Mouse (Mus musculus) adrenal gland, adult 2 months (tissue): ENCODE data around the gene Fanci. TPM values are rescaled to one million over a fixed set of nuclear protein-coding genes. Genes with fewer than 3 reads are reported as not detected.

Experiments
- DNase-seq: peaks from one replicate; pipeline ENCODE4 v3.0.0; 2021
- long read RNA-seq: library from polyadenylated mRNA; stranded (forward); transcript quantifications from one replicate; pipeline ENCODE4 v2.0.0, GENCODE M21; 2021
- polyA plus RNA-seq: library from polyadenylated mRNA; depleted of rRNA; stranded (reverse); fragments of >200 nt; gene quantifications from 2 replicates; pipeline ENCODE4 v1.2.3, GENCODE M21; 2012; rRNA removed
- total RNA-seq, 2 experiments: library from RNA; stranded (reverse); gene quantifications; 2 replicates each; pipeline ENCODE4 v1.2.3; 2021

The Fanci gene
- total RNA-seq (under 1 TPM; 0.35 to 0.49 TPM), polyA plus RNA-seq (0.37 and 0.44 TPM in 2 replicates)
- long read RNA-seq, result 0 reads

DNA sequence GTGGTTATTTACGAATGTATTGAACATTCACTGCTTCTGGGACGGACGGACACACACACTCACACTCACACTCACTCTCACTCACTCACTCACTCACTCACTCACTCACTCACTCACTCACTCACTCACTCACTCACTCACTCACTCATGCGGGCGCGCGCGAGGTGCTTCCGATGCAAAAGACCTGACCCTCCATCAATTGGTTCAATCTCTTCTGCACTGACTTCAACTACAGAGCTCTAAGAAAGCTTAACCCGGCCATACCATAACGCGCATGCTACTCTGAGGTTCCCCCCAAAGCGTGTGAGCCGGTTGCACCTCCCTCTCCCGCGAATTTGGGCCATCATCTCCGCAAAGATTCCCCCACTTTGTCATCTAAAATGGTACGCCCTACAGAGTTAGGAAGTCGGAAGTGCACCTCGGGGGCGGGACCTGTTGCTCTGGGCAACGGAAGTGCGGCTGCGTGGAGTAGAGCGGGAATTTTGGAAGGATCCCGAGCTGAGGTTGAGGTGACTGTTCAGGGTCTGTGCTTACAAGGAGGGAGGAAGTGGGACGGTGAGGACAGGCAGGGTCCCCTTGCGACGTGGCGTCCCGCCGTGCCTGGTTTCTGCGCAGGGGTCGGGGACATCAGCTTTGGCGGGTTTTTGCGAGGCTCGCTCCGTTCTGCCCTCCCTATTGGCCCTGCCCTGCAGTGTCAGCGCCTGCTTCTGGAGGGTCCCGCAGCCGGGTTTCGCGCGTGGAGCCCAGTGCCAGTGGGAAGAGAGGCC, at the start of gene Fanci:
TSS of gene Fanci (plus strand) at position 47 of the 767 bp plus-strand sequence.
- peak; percentile 93 for DNase-seq

DNA sequence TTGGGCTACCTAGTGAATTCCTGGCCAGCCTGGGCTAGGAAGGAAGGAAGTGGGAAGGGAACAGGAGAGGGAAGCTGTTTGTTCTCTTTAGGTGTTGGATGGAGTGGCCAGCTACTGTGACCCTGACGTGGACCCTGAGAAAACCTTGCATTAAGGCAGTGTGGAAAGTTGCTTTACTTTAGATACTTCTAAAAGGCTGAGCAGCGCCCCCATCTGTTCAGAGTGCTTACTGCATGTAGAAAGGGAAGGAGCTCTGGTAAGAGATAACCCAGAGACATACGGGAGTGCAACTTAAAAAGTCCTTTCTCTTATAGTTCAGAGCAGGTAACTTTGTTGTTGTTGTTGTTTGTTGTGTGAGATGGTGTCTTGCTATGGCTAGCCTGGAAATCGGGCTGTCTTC, 45.8 kb upstream of the Fanci start:
- DNase-seq, result peak; percentile 57

DNA sequence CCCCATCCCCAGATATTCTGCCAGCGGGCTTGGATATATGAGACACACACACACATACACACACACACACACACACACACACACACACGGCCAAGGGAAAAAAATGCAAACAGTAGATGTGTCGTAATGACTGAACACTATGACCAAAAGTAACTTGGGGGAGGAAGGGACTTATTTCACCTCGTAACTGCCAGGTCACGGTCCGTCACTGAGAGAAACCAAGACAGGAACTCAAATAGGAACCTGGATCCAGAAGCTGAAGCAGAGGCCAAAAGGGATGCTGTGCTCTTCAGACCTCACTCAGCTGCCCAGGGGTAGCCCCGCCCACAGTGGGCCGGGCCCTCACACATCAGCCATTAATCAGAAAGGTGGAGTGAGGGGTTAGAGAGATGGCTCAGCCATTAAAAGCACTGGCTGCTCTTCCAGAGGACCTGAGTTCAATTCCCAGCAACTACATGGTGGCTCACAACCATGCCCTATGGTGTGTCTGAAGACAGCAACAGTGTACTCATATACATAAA, 45.1 kb upstream of the Fanci start:
- DNase-seq, result no peak

DNA sequence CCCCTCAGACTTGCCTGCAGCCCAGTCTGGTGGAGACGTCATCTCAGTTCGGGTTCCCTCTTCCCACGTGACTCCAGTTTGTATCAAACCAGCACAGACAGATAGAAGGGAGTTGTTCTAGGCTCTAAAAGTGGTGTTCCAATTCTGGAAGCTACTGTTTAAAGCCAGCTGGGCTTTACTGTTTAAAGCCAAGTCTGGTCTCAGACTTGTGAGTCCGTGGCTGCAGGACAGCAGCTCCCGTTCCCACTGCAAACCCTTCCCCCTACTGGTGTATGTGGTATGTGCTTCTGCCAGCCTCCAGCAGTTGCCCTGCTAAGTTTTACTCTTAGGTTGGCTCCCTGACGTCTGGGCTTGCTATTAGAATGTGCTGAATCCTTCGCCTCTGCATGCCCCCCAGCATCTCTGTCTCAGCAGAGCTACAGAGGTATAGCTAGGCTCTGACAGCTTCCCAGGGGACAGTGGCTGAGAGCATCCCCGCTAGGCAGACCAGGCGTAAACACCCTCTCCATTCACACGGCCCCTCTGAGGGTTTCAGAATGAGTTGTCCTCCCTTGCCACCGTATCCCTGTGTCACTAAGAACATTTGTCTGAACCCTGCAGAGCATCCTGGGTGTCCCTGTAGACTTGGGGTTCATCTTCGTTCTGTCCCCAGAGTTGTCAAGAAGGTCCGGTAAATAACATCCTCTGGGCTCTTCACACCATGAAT, 44.5 kb upstream of the Fanci start:
- DNase-seq, result no peak

DNA sequence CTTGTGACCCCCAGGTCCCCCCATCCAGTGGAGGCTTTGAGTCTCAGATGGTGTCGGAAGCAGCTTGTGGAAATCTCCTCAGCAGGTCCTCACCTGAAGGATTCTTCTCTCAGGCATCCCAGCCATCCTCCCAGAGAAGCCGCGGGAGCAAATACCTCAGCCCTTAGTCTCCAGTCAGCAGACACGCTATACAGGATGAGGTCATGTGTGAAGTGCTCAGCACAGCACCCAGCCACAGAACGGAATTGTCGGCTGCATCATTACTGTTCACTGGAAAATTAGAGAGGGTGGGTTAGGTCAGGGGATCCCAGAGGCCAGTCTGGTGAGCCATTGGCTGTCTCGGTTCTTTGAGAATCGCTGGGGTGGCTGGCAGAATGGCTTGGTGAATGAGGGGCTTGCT, 42.9 kb upstream of the Fanci start:
- no peak for DNase-seq

DNA sequence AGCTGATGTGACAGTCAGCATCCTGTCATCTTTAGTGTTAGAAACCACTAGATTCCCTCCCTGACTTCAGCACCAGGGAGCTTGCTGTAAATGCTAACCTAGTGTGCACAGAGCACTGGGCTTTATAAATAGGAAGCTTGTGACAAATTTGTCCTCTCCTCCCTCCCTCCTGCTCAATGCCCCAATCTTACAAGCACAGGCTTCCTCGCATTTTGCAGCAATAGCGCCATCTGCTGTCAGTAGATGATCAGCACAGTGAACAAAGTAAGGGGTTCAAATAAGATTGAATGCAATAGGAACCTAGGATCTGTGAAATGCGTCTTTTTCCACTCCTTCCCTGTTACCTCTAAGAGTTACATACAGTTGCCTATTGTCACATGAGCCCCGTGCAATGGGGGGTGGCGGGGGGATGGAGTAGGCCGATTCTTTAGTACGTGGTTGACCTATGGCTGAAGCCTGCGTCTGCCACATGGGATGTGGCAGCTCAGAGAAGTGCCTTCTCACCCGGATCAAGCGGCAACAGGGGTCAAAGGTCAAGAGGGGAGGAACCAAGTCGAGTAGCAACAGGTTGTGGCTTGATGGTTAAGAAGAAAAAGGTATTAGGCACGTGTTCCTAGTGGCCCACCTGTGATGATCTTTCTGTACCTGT, 41.9 kb upstream of the Fanci start:
- peak; percentile 52 for DNase-seq

DNA sequence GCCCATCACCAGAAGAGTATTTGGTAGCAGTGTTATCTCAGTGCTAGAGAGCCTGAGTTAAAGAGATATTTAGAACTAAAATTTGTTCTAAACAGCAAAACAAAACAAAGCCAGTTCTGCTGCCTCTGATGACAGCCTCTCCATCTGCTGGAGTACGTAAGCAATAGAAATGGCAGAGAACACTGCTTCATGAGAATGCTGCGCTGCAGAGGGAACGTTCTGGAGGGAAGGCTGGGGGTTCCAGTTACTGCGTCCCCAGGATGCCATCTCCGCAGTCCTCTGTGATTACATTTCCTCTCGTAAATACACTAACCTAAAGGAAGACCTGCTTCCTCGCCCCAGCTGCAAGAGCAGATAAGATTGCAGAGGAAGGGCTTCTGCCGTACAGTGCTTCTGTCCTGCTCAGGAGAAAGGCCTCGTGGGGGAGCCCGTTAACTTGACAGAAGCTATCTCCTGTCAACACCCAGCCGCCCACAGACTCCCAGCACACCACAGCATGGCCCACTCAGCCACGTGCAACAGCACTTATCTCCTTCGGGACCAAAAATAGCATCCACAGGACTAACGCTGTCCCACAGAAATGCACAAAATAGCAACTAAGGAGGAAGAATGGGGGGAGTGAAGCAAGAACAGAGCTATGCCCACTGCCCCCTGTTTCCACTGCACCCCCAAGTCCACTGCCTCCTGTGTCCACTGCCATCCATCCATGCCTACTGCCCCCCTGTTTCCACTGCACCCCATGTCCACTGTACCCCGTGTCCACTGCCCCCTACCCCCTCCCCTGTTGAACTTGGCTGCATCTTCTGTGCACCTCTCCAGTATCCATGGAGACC, 33.2 kb upstream of the Fanci start:
- no peak for DNase-seq

DNA sequence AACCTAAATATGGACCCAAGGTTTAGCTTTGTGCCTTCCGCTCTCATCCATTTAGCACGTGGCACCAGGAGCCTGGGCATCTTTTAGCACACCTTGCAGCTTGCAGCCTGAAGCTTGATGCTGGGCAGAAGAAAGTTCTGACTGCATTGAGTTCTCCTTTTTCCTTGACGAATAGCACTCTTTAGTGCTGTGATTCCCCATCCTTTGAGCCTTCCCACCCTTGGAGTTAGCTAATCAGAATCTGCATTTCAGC, 32.6 kb upstream of the Fanci start:
- DNase-seq, result no peak

DNA sequence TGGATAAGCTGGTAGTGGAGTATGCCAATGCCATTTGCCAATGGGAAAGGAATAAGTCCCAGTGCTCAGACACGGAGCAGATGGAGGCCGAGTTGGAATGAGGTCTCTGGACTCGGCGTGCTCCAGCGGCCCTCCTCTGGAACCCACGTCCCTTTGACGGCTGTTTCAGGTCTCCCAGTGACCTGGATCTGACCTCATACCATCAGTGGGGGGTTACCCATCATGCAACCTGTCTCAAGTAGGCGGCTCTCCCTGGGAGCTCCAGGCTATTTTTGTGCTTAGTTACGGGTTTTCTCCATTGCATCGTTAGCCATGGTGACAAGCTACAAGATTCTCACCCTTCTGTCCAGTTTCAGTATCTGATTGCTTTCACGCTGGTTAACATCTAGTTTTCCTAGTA, 31.7 kb upstream of the Fanci start:
- no peak for DNase-seq

DNA sequence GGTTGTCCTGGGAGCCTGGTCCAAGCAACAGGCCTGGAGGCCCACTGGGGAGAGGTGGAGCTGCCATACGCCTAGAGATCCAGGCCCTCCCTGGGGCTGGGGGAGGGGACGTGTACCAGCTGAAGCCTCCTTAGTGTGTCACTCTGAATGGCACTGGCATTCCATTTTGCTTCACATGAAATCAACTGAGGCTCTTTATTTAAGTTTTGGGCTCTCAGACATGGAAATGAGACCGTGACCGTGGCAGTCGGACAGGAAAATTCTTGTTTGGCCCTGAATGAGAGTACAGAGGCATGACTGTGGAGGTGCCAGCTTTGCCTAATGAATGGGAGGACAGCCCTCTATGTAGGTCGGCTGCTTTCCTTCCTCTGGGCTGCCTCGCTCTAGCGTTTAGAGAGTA, 29.5 kb upstream of the Fanci start:
- no peak for DNase-seq

DNA sequence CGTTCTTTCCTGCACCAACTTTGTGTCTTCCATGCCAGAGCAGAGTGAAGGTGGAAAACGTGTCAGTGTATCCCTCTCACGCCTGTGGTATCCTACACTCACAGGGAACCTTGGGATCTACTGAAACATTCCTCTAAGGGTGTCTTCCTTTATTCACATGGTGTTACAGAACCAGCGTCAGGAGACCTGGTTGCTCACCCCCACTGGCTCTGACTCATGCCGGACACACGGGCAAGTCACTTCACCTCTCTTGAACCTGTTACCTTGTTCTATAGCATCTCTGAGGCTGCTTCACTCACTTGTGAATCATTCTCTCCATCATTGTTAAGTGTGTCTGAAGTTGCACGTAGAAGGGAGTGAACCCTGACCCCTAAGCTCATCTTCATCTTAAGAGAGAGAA, 28.9 kb upstream of the Fanci start:
- no peak for DNase-seq

DNA sequence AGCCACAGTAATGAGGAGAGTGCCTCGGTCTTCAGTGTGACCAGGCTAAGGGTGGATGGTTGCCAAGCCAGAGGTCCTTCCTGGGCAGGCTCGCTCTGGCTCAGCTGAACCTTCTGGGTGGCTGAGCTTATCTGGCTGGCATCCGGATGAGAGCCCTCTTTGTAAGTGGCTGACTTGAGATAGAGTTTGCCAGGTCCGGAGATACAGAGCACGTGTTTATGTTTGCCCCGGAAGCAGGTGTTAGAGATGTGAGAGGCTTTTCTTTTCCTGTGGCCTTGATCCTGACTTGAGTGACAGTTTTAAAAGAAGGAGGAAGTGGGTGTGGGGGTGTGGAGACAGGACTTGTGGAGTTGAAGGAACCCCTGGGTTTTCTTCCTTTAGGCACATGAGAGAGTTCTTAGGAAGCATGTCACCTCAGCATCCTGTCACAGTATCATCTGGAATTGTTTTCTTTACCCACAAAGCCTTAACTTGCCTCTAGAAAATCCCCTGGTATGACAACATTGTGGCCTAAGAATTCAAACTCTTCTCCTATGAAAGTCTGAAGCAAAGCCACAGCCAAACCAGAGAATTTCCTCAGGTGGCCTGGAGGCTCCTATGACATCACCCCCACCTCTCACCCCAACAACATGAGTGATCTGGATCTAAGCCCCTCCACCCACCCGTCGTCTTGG, 28.2 kb upstream of the Fanci start:
- peak; percentile 63 for DNase-seq

DNA sequence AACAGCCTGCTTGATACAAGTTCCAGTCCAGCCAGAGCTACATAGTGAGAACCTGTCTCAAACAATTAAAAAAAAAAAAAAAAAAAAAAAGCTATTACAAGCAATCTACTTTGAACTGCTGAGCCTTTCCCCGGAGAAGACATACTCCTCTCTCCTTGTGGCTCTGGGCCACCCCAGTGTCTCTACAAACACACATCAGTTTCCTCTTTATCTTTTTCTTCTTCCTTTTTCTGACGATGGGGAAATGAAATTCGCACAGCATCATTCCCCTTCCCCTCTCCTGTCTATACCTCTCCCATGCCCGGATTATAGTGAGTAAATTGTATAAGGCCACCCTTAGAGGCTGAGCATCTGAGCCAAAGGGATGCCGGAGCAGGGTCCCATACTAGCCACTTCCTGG, 23.1 kb upstream of the Fanci start:
- DNase-seq, result no peak

DNA sequence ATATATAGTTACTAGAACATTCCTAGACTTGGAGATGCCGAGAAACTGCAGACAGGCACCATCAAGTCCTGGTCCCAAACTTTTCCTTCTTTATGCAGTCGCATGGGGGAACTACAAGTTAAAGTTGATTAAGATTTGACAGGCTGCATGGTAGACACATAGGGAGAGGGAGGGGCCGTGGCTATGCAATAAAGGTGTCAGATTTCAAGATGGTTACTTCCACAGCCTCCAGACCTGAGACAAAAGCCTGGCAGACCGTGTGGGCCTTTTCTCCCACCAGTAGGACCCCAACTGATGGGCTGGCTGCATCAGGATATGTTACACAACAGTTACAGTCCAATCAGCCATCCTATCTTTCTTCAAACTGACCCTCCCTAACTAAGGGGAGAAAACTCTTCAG, 22.3 kb upstream of the Fanci start:
- no peak for DNase-seq

DNA sequence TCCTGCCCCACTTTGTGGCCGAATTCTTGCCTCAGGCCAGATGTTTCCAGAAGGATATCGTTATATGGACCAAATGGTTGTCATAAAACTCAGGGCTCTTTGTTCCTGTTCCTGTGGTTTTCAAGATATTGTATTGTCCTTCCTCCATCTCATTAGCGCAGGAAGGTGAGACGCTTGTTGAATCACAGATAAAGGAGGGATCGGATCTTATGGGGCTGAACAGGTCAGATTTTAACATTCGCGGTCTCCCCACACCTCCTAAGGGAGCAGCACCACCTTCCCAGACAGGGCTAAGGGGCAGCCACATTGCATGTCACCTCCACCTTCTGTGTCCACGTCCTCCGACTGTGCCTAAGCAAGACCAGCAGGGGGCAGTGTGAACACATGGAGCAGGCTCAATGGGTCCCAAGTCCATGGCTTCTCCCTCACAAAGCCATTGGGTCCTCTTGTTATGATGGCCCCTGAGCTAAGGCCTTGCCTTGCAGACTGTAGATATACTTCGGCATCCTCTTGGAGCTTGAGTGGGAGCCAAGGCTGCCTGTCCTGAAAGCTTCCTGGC, 20.3 kb upstream of the Fanci start:
- peak; percentile 75 for DNase-seq

DNA sequence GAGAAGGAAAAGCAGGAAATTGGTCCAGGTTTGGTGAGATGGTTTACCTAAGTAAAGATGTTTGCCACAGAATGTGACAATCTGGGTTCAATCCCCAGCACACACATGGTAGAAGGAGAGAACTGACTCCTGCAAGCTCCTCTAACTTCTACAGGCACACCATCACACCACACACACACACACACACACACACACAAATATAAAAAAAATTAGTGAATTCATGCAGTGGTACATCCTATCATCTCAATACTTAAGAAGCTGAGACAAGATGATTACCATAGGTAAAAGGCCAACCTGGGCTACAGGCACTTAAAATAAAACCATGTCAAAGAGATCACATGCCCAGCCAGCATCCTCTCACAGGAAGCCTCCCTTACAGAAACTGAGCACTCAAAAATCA, 17.7 kb upstream of the Fanci start:
- no peak for DNase-seq

DNA sequence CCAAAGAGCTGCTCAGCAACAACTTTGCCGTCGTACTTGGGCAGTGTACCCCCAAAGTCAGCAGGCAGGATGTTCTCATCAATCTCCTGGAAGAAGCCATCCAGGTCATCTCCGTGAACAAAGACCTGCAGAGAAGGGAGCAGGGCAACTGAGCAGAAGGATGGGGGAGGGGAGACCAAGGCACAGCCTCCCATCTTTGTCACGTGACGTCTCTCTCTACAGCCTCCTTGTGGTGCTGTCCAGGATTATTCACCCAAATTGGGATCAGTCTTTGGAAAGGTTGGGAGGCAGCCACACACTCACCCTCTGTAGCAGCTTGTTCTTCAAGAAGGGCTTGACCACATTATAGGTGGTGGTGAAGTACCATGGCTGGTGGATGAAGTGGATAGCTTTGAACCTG, 16.1 kb upstream of the Fanci start:
- DNase-seq, result no peak

DNA sequence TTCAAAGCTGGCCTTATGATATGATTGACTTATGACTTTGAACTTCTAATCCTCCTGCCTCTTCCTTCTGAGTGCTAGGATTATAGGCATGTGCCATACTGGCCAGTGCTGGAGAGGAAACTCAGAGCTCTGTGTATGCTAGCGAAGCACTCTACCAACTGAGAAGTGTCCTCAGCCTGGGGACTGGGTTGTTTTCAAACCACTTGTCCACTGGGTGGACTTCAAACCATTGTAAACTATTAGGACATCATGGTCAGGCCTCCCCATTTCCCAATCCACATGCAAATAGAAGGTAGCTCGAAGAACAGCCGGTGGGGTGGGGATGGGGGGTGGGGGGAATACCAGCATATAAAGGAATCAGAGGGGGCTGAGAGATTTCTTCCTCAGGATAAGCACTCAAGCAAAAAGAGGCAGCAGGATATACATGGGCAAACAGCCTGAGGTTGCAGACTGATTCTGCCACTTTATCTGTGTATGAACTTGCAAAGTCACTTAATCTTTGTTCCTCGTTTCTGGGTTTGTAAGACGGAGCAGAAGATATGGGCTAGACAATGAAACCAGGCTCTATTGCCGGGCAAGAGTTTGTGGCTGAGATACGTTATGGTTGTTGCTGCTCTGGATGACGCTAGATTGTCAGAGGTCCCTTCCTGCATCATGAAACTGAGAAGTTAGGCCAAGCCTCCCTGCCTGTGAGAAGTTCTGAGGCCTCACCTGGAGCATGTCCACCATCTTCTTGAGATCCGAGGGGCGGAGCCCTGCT, 15.0 kb upstream of the Fanci start:
- no peak for DNase-seq

DNA sequence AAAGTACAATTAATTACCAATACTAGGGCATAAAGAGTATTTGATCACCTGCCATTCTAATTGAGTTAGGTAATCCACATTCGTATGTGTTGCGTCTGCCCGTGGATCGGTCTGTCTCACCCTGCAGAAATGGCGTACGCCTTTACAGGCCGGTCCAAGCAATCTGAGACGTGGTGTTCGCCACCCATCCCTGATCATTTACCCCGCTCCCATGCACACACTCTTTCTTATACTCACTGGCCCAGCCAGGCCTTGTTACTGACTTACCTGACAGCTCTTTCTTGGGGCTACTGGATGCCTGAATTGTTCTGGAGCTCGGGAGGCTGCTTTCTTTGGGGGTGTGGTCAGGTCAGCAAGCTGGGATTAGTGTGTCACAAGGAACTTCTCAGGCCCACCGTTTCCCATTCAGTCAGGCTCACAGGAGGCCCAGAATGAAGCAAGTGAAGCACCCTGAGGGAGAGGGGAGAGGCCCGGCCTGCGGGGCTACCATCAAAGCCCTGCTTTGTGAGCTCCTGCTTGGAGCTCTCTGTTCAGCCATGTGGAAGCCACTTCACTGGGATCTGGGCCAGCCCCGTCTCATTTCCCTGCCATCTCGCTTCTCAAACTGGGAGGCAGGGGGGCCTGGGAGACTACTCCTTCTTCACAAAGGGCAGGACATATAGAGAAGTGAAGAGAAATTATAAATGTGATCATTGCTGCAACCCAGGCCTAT, 5.2 kb upstream of the Fanci start, which contains the start of gene Rlbp1:
TSS of gene Rlbp1 (minus strand) at position 627 of the 712 bp plus-strand sequence.
- no peak for DNase-seq

DNA sequence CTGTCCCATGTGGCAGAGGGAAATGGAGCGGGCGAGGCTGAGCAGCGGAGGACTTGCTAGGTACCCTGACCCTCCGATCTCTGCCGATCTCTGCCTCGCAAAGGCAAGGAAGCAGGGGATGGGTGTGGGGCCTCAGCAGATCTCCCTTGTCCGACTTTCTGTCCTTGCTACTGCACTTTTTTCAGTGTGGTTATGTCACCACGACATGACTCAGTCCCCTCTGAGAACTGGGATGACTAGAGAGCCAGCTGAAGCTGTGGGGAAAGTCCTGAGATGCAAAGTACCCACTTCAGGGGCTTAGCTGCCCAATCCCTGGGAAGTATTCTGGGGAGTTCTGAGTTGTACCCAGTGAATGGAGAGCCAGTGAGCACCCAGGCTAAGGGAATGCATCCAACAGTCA, 4.6 kb upstream of the Fanci start:
- DNase-seq, result peak; percentile 59
